Mouse (Mus musculus) small intestine, adult 2 months (tissue): ENCODE results near the gene C2cd5. TPM values are rescaled to one million over a fixed set of nuclear protein-coding genes. Genes with fewer than 3 reads are reported as not detected.

Experiments used
- H3K27ac ChIP-seq: fragments of 200-500 bp; 2 replicates; pipeline ENCODE4 v1.5.1; 2012; ENCODE audit warnings: low read depth, low read length, control low read depth, inconsistent platforms; ENCODE audit not compliant: insufficient read depth
- H3K27me3 ChIP-seq: fragments of 200-500 bp; 2 replicates; pipeline ENCODE4 v1.6.1; 2012; ENCODE audit warnings: mild to moderate bottlenecking, moderate library complexity, low read length, inconsistent platforms; ENCODE audit not compliant: control insufficient read depth, insufficient read depth
- H3K36me3 ChIP-seq: fragments of 200-500 bp; 2 replicates; pipeline ENCODE4 v1.6.1; 2012; ENCODE audit warnings: mild to moderate bottlenecking, low read length, control low read depth, inconsistent platforms; ENCODE audit not compliant: control insufficient read depth, insufficient read depth
- H3K4me1 ChIP-seq: fragments of 200-500 bp; 2 replicates; pipeline ENCODE4 v1.6.1; 2012; ENCODE audit warnings: low read length, inconsistent platforms, mixed read lengths; ENCODE audit not compliant: control insufficient read depth, insufficient read depth, insufficient read length
- H3K4me3 ChIP-seq: fragments of 200-500 bp; 2 replicates; pipeline ENCODE4 v1.5.1; 2012; ENCODE audit warnings: low read depth, mild to moderate bottlenecking, control low read depth, inconsistent platforms, low read length, moderate library complexity
- CTCF ChIP-seq: fragments of 200-500 bp; IDR thresholded peaks from 2 replicates; pipeline ENCODE4 v1.5.1; 2012; ENCODE audit warnings: low read depth, mild to moderate bottlenecking, control low read depth, inconsistent platforms, low read length, moderate library complexity, mixed read lengths; ENCODE audit not compliant: insufficient replicate concordance, insufficient read length; ENCODE audit errors: extremely low read depth
- POLR2A ChIP-seq: fragments of 200-500 bp; IDR thresholded peaks from 2 replicates; pipeline ENCODE4 v1.6.1; 2012; ENCODE audit warnings: low read depth, mild to moderate bottlenecking, control low read depth, inconsistent platforms, low read length, moderate library complexity
- WGBS: fragments of 180-500 bp; shearing (Covaris S2); methylation state at CpG from one replicate; pipeline ENCODE4 v1.1.7; 2018; 5-methylcytosine and 5-hydroxymethylcytosine counted together
- polyA plus RNA-seq: library from polyadenylated mRNA; depleted of rRNA; stranded (reverse); fragments of >200 nt; gene quantifications from 2 replicates; pipeline ENCODE4 v1.2.3, GENCODE M21; 2012

C2cd5 gene
- polyA plus RNA-seq, 1 experiment, result 15.9 TPM

DNA sequence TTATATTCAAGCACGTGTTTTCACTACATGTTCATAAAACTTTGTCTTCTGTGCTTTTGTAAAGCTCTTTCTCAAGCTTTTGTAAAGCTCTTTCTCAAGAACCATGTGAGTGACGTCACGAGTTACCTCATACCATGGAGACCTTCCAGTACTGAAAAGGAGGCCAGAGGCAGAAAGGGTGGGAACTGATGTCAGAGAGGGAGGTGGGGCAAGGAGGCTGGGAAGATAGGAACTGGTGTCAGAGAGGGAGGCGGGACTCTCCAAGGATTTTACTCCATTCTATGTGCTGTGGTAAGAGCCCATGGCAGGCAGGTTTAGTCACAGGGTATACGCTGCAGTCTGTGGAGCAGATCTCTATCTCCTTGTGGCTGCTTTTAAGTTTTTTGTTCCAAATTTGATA, 104.4 kb downstream of the C2cd5 start:
- Histone ChIP-seq H3K36me3 (no peaks in the 10 kb centered on the region), H3K27ac (no peak overlapping the region), H3K27me3 (no peaks in the 10 kb centered on the region), H3K4me1 (peaks cover 2% of the 10 kb centered on the region; the same call in 1 of the 2 replicates), H3K4me3 (no peak overlapping the region)
- 61% methylated on average over 5 of the region's 5 CpGs for WGBS
- TF ChIP-seq POLR2A (no peak), CTCF (no peak)

DNA sequence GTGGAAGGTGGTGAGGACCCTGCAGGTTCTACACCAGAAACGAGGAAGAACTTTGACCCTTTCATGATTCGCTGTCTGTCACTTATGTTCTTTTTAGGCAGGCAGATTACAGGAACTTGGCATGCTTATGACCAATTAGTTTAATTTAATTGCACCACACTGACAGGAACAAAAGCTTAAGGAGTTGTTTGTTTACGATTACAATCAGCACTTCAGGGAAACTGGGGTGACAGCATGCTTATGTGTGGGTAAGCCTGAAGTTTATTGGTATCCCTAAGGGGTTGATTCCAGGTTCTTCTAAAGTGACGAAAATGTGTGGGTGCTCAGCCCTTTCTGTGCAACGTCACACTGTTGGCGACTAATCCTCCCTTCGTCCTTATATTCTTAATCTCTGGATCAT, 105.1 kb downstream of the C2cd5 start:
- Histone ChIP-seq H3K36me3 (no peaks in the 10 kb centered on the region), H3K4me3 (no peak overlapping the region), H3K27ac (no peak overlapping the region), H3K27me3 (no peaks in the 10 kb centered on the region), H3K4me1 (peaks cover 2% of the 10 kb centered on the region; the same call in 1 of the 2 replicates)
- WGBS, result 31% methylated on average over 7 of the region's 7 CpGs
- TF ChIP-seq CTCF, result no peak
- no peak for TF ChIP-seq POLR2A

DNA sequence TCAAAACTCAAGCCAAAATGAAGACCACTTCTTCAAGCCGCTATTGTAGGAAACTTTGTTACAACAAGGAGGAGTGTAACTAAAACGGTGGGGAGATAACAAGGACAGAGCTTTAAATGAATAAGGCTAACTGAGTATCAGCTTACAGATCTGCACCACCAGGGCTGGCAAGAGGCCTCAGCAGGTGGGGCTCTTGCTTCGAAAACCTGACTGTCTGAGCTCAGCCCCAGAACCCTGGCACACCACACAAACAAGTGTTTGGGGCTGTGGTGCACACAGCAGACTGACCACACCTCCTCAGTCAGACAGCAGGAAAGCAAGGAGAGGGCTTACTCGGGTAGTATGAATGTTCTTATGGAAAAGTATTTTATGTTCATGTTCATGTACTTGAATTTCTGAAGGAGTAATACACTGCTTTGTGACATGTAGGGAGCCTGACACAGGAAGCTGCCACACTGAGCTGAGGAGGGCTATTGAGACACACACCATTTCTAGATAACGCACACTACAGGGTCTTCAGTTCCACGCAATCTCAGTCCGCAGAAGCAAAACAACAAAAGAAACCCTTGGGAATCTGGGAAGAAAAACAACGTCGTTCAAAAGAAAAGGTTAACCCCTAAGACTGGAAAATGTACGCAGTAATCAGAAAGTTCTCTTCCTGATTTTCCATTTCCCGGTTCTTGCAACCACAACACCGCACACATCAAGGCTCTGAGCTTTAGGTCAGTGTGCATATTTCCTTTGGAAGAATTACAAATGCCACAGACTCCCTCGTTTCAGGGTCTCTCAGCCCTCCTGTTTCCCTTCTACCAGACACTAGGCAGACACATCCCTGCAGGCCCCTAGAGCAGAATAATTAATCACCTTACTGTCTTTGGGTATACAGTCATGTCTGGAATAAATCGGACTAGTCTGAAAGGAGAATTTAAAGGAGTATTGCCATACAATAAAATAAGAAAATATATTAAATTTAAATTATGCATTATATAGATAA, 105.9 kb downstream of the C2cd5 start:
- H3K4me1 ChIP-seq, result peaks cover 2% of the 10 kb centered on the region; the same call in 1 of the 2 replicates
- no peaks in the 10 kb centered on the region for H3K27me3 ChIP-seq
- H3K4me3 ChIP-seq, result no peak overlapping the region
- WGBS, result 35% methylated on average over 14 of the region's 14 CpGs
- H3K27ac ChIP-seq, result no peak overlapping the region
- no peaks in the 10 kb centered on the region for H3K36me3 ChIP-seq
- TF ChIP-seq POLR2A, result no peak
- TF ChIP-seq CTCF, result no peak

GRCm38 (mm10) chr6:142992971-142993370, 107.0 kb downstream of the C2cd5 start:
- H3K27ac ChIP-seq, result no peak overlapping the region
- no peaks in the 10 kb centered on the region for H3K36me3 ChIP-seq
- no peak overlapping the region for H3K4me3 ChIP-seq
- H3K4me1 ChIP-seq, result no peaks in the 10 kb centered on the region
- no peak for TF ChIP-seq CTCF
- no peak for TF ChIP-seq POLR2A
- 71% methylated on average over 2 of the region's 2 CpGs for WGBS
- H3K27me3 ChIP-seq, result no peaks in the 10 kb centered on the region

DNA sequence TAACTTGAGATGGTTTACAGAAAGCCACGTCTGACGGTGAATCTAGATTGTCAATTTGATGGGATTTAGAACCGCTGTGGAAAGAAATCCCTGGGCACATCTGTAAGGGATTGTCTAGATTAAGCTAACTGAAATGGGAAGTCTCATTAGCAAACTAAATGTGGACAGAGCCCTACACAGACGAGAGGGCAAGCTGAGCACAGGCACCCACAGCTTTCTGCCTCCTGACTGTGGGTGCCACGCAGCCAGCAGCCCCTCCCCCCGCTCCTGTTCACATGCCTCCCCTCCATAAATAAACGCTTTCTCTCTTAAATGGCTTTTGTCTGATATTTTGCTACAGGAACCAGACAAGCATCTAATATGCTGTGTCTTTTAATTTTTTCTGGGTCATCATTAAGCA, 107.8 kb downstream of the C2cd5 start:
- TF ChIP-seq POLR2A (no peak), CTCF (no peak)
- Histone ChIP-seq H3K36me3 (no peaks in the 10 kb centered on the region), H3K27me3 (no peaks in the 10 kb centered on the region), H3K27ac (no peak overlapping the region), H3K4me3 (no peak overlapping the region), H3K4me1 (no peaks in the 10 kb centered on the region)
- 55% methylated on average over 7 of the region's 7 CpGs for WGBS

DNA sequence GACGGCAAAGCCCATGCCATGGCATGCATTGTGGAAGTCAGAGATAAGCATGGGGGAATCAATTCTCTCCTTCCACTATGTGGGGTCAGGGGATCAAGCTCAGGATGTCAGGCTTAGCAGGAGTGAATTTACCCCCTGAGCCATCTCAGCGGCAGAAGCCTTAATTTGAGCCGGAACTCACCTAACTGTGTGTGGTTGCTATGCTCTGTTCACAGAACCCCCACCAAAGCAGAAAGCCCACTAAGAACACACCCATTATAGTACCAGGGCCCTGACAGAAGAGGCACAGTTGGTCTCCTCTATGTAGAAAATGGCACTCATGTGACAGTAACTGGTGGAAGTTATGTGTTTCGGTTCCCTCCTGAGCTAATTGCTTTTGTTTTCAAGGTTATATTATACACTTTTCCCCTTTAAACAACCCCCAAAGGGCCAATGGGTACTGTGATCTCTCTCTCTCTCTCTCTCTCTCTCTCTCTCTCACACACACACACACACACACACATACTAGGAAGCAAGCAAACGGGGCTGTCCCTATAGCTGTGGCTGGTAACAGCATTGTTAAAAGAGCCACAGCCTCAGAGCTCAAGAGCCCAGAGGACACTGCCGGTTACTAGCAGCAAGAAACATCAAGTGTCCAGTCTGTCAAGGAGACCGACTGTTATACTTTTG, 108.4 kb downstream of the C2cd5 start:
- WGBS, result 55% methylated on average over 7 of the region's 7 CpGs
- TF ChIP-seq CTCF (no peak), POLR2A (no peak)
- H3K27ac ChIP-seq, result no peak overlapping the region
- no peaks in the 10 kb centered on the region for H3K4me1 ChIP-seq
- no peak overlapping the region for H3K4me3 ChIP-seq
- no peaks in the 10 kb centered on the region for H3K36me3 ChIP-seq
- no peaks in the 10 kb centered on the region for H3K27me3 ChIP-seq

DNA sequence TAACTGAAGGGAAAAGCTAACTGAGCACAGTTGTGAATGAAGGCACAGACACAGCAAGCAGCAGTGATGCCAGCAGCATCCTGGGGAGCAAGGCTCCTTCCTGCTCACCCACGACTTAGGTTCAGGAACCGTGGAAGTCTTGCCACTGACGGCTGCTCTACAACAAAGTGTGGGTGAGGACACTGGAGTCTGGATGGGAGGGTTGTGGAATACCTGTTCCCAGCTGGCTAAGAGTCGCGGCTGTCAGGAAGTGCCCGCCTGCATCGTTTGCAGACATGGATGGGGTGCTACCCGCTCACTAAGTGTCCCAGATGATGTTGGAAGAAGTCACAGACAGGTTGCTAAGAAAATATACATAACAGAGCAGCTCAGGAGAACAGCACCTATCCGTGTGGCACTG, 109.4 kb downstream of the C2cd5 start:
- Histone ChIP-seq H3K27ac (no peak overlapping the region), H3K27me3 (no peaks in the 10 kb centered on the region), H3K36me3 (no peaks in the 10 kb centered on the region), H3K4me1 (no peaks in the 10 kb centered on the region), H3K4me3 (no peak overlapping the region)
- no peak for TF ChIP-seq POLR2A
- TF ChIP-seq CTCF, result no peak
- WGBS, result 80% methylated on average over 9 of the region's 9 CpGs
